Mouse (Mus musculus): ENCODE data around the gene Egflam.

DNA sequence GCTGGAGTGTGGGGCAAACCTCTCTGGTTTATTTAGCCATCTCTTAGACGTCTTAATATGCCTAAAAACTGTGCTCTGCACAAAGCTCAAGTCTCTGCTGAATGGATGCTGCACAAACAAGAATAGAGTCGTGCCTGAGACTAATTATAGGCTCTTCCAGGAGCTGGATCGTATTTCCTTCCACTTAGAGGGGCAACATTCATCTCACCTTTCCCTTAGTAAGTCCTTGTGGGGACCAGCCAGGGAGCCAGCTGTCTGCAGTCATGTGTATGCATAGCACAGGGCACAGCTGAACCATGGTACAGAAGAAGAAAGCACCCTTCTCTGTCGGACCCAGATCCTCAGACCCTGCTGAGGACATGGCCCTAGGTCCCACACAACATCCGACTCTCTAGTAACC lies 192.1 kb downstream of the Egflam start:
- TF ChIP-seq CTCF (IDR thresholded peaks at IDR 0.05; ENCODE audit: insufficient read depth, low read length) (no peak), POLR2A (IDR thresholded peaks at IDR 0.05; ENCODE audit: borderline replicate concordance, extremely low read depth, low read depth, low read length) (no peak)
